9 mouse cellular contexts compared by ENCODE assay signal in genomic region chr1:52306892-52307291, GRCm38 (mm10).
DNase-seq lines count a peak whose midpoint lies in the region; ATAC-seq and TF ChIP-seq lines count a peak whose summit lies in the region.
"Had no signal": no experiment of that assay in that cellular context is flagged by ENCODE, and none has a peak within 500 bp of the region (broad histone marks: within the 10 kb centered on the region; RNA-seq: fewer than 3 reads in every experiment).

No protein-coding gene starts in this region.

- POLR2A ChIA-PET in Patski (lab: Charles Lee): no interaction called here

- H3K27ac ChIP-seq in kidney, adult 2 months (ENCODE audit: insufficient read depth, low read depth, low read length): no peak overlapping the region
- H3K27ac ChIP-seq in kidney, embryonic 14.5 days (ENCODE audit: low read depth, low read length): no peak overlapping the region
- H3K27ac ChIP-seq in CH12.LX (ENCODE audit: insufficient read depth, low read depth): no peak overlapping the region
- no peak overlapping the region for H3K27ac ChIP-seq in forebrain, embryonic 11.5 days (ENCODE audit: low read depth, low read length)
- H3K27ac ChIP-seq: limb, embryonic 15.5 days; stomach, embryonic 15.5 days had no signal

- TF ChIP-seq POLR2A in kidney, adult 2 months (IDR thresholded peaks at IDR 0.05; ENCODE audit: low read depth, low read length): no peak
- TF ChIP-seq POLR2A in CH12.LX (IDR thresholded peaks at IDR 0.05; ENCODE audit: low read depth, low read length): no peak

- CTCF ChIA-PET in Patski (lab: Charles Lee): interaction anchor here (0.6 to 1.7 kb wide), 9 partner anchors 10 to 324 kb away, joined by 3 to 5 read pairs (median 4); no protein-coding TSS in a partner anchor

- H3K4me1 ChIP-seq in kidney, adult 2 months (ENCODE audit: control insufficient read depth, insufficient read depth, low read length): no peaks in the 10 kb centered on the region
- H3K4me1 ChIP-seq in kidney, embryonic 14.5 days (ENCODE audit: control insufficient read depth, insufficient read depth, low read length): no peaks in the 10 kb centered on the region
- H3K4me1 ChIP-seq in CH12.LX (ENCODE audit: control insufficient read depth in 1 of 2, insufficient read depth in 2 of 2): peaks cover 2 to 4% of the 10 kb centered on the region in 2 experiments; a peak in 2 of 4 replicates
- 0 out of 2 replicates have a peak, but pooled peaks cover 4% of the 10 kb centered on the region for H3K4me1 ChIP-seq in forebrain, embryonic 11.5 days (replicated peaks; ENCODE audit: control insufficient read depth, insufficient read depth, low read length)
- H3K4me1 ChIP-seq: stomach, embryonic 15.5 days had no signal

- no peaks in the 10 kb centered on the region for H3K9me3 ChIP-seq in kidney, embryonic 14.5 days (ENCODE audit: control insufficient read depth, low read length)
- no peaks in the 10 kb centered on the region for H3K9me3 ChIP-seq in CH12.LX (replicated peaks; ENCODE audit: low read length)
- H3K9me3 ChIP-seq in forebrain, embryonic 11.5 days (ENCODE audit: control insufficient read depth, low read length): no peaks in the 10 kb centered on the region
- H3K9me3 ChIP-seq: limb, embryonic 15.5 days; stomach, embryonic 15.5 days had no signal

- in situ Hi-C loops in CH12.LX (cut with MboI; ENCODE audit: low pct_ligation_motif_present, low pct_unique_long_range_greater_than_20kb, low sequenced_read_pairs): no loop called here
- in situ Hi-C loops in Patski (cut with MboI; ENCODE audit: low pct_unique_long_range_greater_than_20kb): loop anchor here (10.0 kb wide), 1 partner anchor 318 kb away; no protein-coding TSS in a partner anchor

- H3K79me2 ChIP-seq in CH12.LX (replicated peaks; ENCODE audit: control insufficient read depth, extremely low read depth, insufficient read depth, poor library complexity, severe bottlenecking): no peaks in the 10 kb centered on the region

- ATAC-seq in kidney, embryonic 14.5 days (ENCODE audit: low FRiP score, low TSS enrichment): no peak
- no peak for ATAC-seq in Patski
- ATAC-seq in forebrain, embryonic 11.5 days (replicated peaks; ENCODE audit: low FRiP score): peak; percentile 48; the same call in 1 of the 2 replicates

- DNase-seq in kidney, adult 2 months: no peak
- DNase-seq in CH12.LX (ENCODE audit: extremely low read depth): peak; percentile 61
- no peak for DNase-seq in Patski (ENCODE audit: low read depth, low spot score)
- peak; percentile 84 for DNase-seq in forebrain, embryonic 11.5 days (ENCODE audit: low spot score)
- DNase-seq in layer of hippocampus, postnatal 10 days (ENCODE audit: low spot score in 2 of 2): peak; percentile 59 to 63
- DNase-seq in retina, postnatal 1 day: peak; percentile 83

- dilution Hi-C loops in CH12.LX (cut with MboI; ENCODE audit: extremely low pct_ligation_motif_present, extremely low pct_unique_long_range_greater_than_20kb, low sequenced_read_pairs): no loop called here

- TF ChIP-seq RAD21 in CH12.LX (IDR thresholded peaks at IDR 0.05; ENCODE audit: low read depth, low read length): peak; percentile 11

- no peak overlapping the region for H3K4me2 ChIP-seq in kidney, embryonic 14.5 days (replicated peaks; ENCODE audit: low read depth, low read length)
- H3K4me2 ChIP-seq in CH12.LX (ENCODE audit: insufficient read depth, low read depth, poor library complexity, severe bottlenecking): no peak overlapping the region
- no peak overlapping the region for H3K4me2 ChIP-seq in forebrain, embryonic 11.5 days (ENCODE audit: low read depth, low read length, severe bottlenecking)
- H3K4me2 ChIP-seq: limb, embryonic 15.5 days; stomach, embryonic 15.5 days had no signal

- no peak overlapping the region for H3K4me3 ChIP-seq in kidney, adult 2 months (ENCODE audit: insufficient read depth, low read depth, low read length)
- H3K4me3 ChIP-seq in kidney, embryonic 14.5 days (ENCODE audit: low read length): no peak overlapping the region
- H3K4me3 ChIP-seq in CH12.LX (replicated peaks in 1 of 3; ENCODE audit: low read depth in 2 of 3, low read length in 2 of 3, poor library complexity in 1 of 3): no peak overlapping the region
- no peak overlapping the region for H3K4me3 ChIP-seq in forebrain, embryonic 11.5 days (ENCODE audit: low read depth, low read length)
- H3K4me3 ChIP-seq: limb, embryonic 15.5 days; stomach, embryonic 15.5 days had no signal

- 0 out of 2 replicates have a peak, but pooled peaks have one; percentile 20 for TF ChIP-seq CTCF in kidney, adult 2 months (conservative IDR thresholded peaks at IDR 0.05; ENCODE audit: insufficient read depth, insufficient read length, low read depth, low read length)
- peak; percentile 61 to 86 for TF ChIP-seq CTCF in CH12.LX (conservative IDR thresholded peaks at IDR 0.05 in 1 of 2, IDR thresholded peaks at IDR 0.05 in 1 of 2; ENCODE audit: low read depth in 2 of 2, low read length in 2 of 2)
- TF ChIP-seq CTCF in Patski (IDR thresholded peaks at IDR 0.05): peak; percentile 80

- TF ChIP-seq EP300 in CH12.LX (IDR thresholded peaks at IDR 0.05; ENCODE audit: low read length): no peak

- H3K9ac ChIP-seq in kidney, embryonic 14.5 days (ENCODE audit: low read depth, low read length): no peak overlapping the region
- H3K9ac ChIP-seq in CH12.LX (ENCODE audit: insufficient read depth, low read depth): no peak overlapping the region
- H3K9ac ChIP-seq in forebrain, embryonic 11.5 days (ENCODE audit: low read length): 0 out of 2 replicates have a peak overlapping the region, but pooled peaks have one; percentile 14
- H3K9ac ChIP-seq: limb, embryonic 15.5 days; stomach, embryonic 15.5 days had no signal

- H3K27me3 ChIP-seq in kidney, adult 2 months (replicated peaks; ENCODE audit: control insufficient read depth, insufficient read depth, low read length): no peaks in the 10 kb centered on the region
- no peaks in the 10 kb centered on the region for H3K27me3 ChIP-seq in kidney, embryonic 14.5 days (ENCODE audit: control insufficient read depth, insufficient read depth, low read length)
- H3K27me3 ChIP-seq in CH12.LX (replicated peaks): no peaks in the 10 kb centered on the region
- no peaks in the 10 kb centered on the region for H3K27me3 ChIP-seq in Patski
- H3K27me3 ChIP-seq in forebrain, embryonic 11.5 days (ENCODE audit: control insufficient read depth, insufficient read depth, low read length): no peaks in the 10 kb centered on the region
- H3K27me3 ChIP-seq: limb, embryonic 15.5 days; stomach, embryonic 15.5 days had no signal

- WGBS in kidney, adult 2 months: 62% methylated on average over 6 of the region's 6 CpGs
- 53% methylated on average over 6 of the region's 6 CpGs for WGBS in kidney, embryonic 14.5 days
- 21% methylated on average over 6 of the region's 6 CpGs for WGBS in forebrain, embryonic 11.5 days

- no peaks in the 10 kb centered on the region for H3K36me3 ChIP-seq in kidney, adult 2 months (ENCODE audit: control insufficient read depth, insufficient read depth, low read length)
- H3K36me3 ChIP-seq in kidney, embryonic 14.5 days (ENCODE audit: control insufficient read depth, insufficient read depth, low read length): no peaks in the 10 kb centered on the region
- H3K36me3 ChIP-seq in CH12.LX (replicated peaks in 1 of 2; ENCODE audit: control insufficient read depth in 1 of 2, insufficient read depth in 1 of 2, low read length in 1 of 2): no peaks in the 10 kb centered on the region
- no peaks in the 10 kb centered on the region for H3K36me3 ChIP-seq in forebrain, embryonic 11.5 days (ENCODE audit: control insufficient read depth, insufficient read depth, low read length)
- H3K36me3 ChIP-seq: limb, embryonic 15.5 days; stomach, embryonic 15.5 days had no signal

TF ChIP-seq in CH12.LX, 34 proteins besides CTCF, POLR2A, EP300 and RAD21:
- TF ChIP-seq IRF4 (IDR thresholded peaks at IDR 0.05; ENCODE audit: low read depth, low read length) (no peak), MAZ (IDR thresholded peaks at IDR 0.05; ENCODE audit: low read depth, low read length) (no peak), USF1 (IDR thresholded peaks at IDR 0.05; ENCODE audit: low read depth, low read length) (no peak), ZMIZ1 (IDR thresholded peaks at IDR 0.05; ENCODE audit: low read depth, low read length) (no peak), RCOR1 (conservative IDR thresholded peaks at IDR 0.05; ENCODE audit: low read depth, low read length) (no peak), NELFE (IDR thresholded peaks at IDR 0.05; ENCODE audit: low read depth, low read length) (no peak), KAT2A (IDR thresholded peaks at IDR 0.05; ENCODE audit: insufficient replicate concordance, low read length) (no peak), BHLHE40 (IDR thresholded peaks at IDR 0.05; ENCODE audit: low read depth, low read length) (no peak), ETS1 (conservative IDR thresholded peaks at IDR 0.05; ENCODE audit: low read depth, low read length) (no peak), ZKSCAN1 (IDR thresholded peaks at IDR 0.05; ENCODE audit: borderline replicate concordance, low read depth, low read length) (no peak)

Comparison
In these comparisons a context has a peak if more than half of its experiments do, and no peak if none do; other contexts are left out.
1. DNase-seq: peak in CH12.LX (single experiment), forebrain, embryonic 11.5 days (single experiment), layer of hippocampus, postnatal 10 days (2 of 2) and retina, postnatal 1 day (single experiment); none in kidney, adult 2 months (single experiment) and Patski (single experiment).
2. CTCF ChIP-seq: peak in every context shown above with its lines; median percentile 80 in Patski; 74 in CH12.LX; 20 in kidney, adult 2 months.